Mouse (Mus musculus) MEL (cell line): ENCODE measurements around the gene Nccrp1.
A peak's percentile ranks its signal among the peaks of the same experiment; 100 is the strongest.

Experiments used
- BHLHE40 ChIP-seq: IDR thresholded peaks from 2 replicates; pipeline ENCODE4 v1.6.1; 2012; ENCODE audit warnings: low read depth, mild to moderate bottlenecking, inconsistent platforms, low read length, improper control_type of control experiment, borderline replicate concordance
- CTCF ChIP-seq, 3 experiments: IDR thresholded peaks in 2 of 3; conservative IDR thresholded peaks in 1 of 3; 2 replicates each; pipeline ENCODE4 v1.5.1; 2011 to 2012; ENCODE audit warnings: low read length in 3 of 3, low read depth in 2 of 3, mild to moderate bottlenecking in 2 of 3, improper control_type of control experiment in 1 of 3, inconsistent platforms in 1 of 3, mixed read lengths in 1 of 3, moderate library complexity in 1 of 3; ENCODE audit not compliant: control insufficient read depth in 1 of 3, insufficient read depth in 1 of 3, poor library complexity in 1 of 3, severe bottlenecking in 1 of 3
- ELF1 ChIP-seq: IDR thresholded peaks from 2 replicates; pipeline ENCODE4 v1.6.1; 2014; ENCODE audit warnings: low read depth, mild to moderate bottlenecking, inconsistent platforms, low read length, improper control_type of control experiment, moderate library complexity
- EP300 ChIP-seq, 2 experiments: IDR thresholded peaks; 2 replicates each; pipeline ENCODE4 v1.6.1; 2011; ENCODE audit warnings: improper control_type of control experiment in 2 of 2, low read length in 2 of 2, low read depth in 1 of 2, mild to moderate bottlenecking in 1 of 2
- GATA1 ChIP-seq: IDR thresholded peaks from 2 replicates; pipeline ENCODE4 v1.6.1; 2011; ENCODE audit warnings: low read depth, low read length, improper control_type of control experiment
- KAT2A ChIP-seq: conservative IDR thresholded peaks from 2 replicates; pipeline ENCODE4 v1.6.1; 2012; ENCODE audit warnings: low read depth, low read length, improper control_type of control experiment, inconsistent platforms
- POLR2A ChIP-seq, 2 experiments: IDR thresholded peaks; 2 replicates each; pipeline ENCODE4 v1.6.1; 2011 to 2012; ENCODE audit warnings: low read length in 2 of 2, mild to moderate bottlenecking in 2 of 2, control low read depth in 1 of 2, improper control_type of control experiment in 1 of 2, low read depth in 1 of 2, moderate library complexity in 1 of 2; ENCODE audit not compliant: control insufficient read depth in 1 of 2, insufficient read depth in 1 of 2, poor library complexity in 1 of 2
- RCOR1 ChIP-seq: IDR thresholded peaks from 2 replicates; pipeline ENCODE4 v1.6.1; 2012; ENCODE audit warnings: low read depth, mild to moderate bottlenecking, inconsistent platforms, low read length, improper control_type of control experiment
- SIN3A ChIP-seq: IDR thresholded peaks from 2 replicates; pipeline ENCODE4 v1.6.1; 2012; ENCODE audit warnings: low read length, improper control_type of control experiment, inconsistent platforms
- TCF12 ChIP-seq: IDR thresholded peaks from 2 replicates; pipeline ENCODE4 v1.6.1; 2014; ENCODE audit warnings: low read depth, mild to moderate bottlenecking, inconsistent platforms, low read length, improper control_type of control experiment, moderate library complexity

DNA sequence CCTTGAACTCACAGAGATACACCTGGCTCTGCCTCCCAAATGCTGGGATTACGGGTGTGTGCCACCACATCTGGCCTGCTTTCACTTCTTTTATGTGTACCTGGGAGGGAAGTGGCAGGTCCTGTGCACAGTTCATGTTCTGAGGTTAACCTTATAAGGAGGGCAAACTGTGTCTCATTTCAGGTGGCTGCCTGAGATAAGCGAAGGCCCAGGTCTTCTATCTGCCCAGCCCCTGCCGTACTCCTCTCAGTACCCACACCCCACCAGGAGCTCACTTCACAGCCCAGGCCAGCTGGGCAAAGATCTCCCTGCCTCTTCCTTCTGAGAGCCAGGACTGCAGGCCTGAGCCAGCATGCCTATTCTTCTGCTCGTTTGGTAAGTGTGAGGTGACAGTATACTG is 34.7 kb upstream of the Nccrp1 start:
- no peak for TF ChIP-seq POLR2A (IDR thresholded peaks at IDR 0.05; ENCODE audit: control insufficient read depth in 1 of 2, insufficient read depth in 1 of 2, low read depth in 1 of 2, low read length in 2 of 2, poor library complexity in 1 of 2)
- no peak for TF ChIP-seq BHLHE40
- TF ChIP-seq KAT2A = no peak
- peak; percentile 71 for TF ChIP-seq TCF12
- no peak for TF ChIP-seq CTCF (IDR thresholded peaks at IDR 0.05 in 2 of 3, conservative IDR thresholded peaks at IDR 0.05 in 1 of 3; ENCODE audit: control insufficient read depth in 1 of 3, insufficient read depth in 1 of 3, low read depth in 2 of 3, low read length in 3 of 3, poor library complexity in 1 of 3, severe bottlenecking in 1 of 3)
- 0 out of 2 replicates have a peak, but pooled peaks have one; percentile 18 for TF ChIP-seq RCOR1
- TF ChIP-seq ELF1 = no peak
- 0 out of 2 replicates have a peak, but pooled peaks have one; percentile 32 for TF ChIP-seq SIN3A
- TF ChIP-seq GATA1 = peak; percentile 32; the same call in 1 of the 2 replicates
- peak; percentile 41 to 47; a peak in 3 of 4 replicates for TF ChIP-seq EP300 (IDR thresholded peaks at IDR 0.05; ENCODE audit: low read depth in 1 of 2, low read length in 2 of 2)
